Mouse (Mus musculus) bone marrow, adult 2 months (tissue): Measurements from ENCODE around the gene Gm17655. TPM values are rescaled to one million over a fixed set of nuclear protein-coding genes. Genes with fewer than 3 reads are reported as not detected.
A peak's percentile ranks its signal among the peaks of the same experiment; 100 is the strongest.
"Not testable (repeated sequence)": the region's sequence is repeated elsewhere in the genome, so short reads cannot be mapped to it uniquely, and the experiment has no call there.

Experiments
- H3K27ac ChIP-seq: fragments of 200-500 bp; 2 replicates; pipeline ENCODE4 v1.5.1; 2012; ENCODE audit warnings: low read depth, mild to moderate bottlenecking, control low read depth, inconsistent platforms, low read length; ENCODE audit not compliant: control insufficient read depth, poor library complexity, insufficient read depth
- H3K4me1 ChIP-seq: fragments of 200-500 bp; 2 replicates; pipeline ENCODE4 v1.6.1; 2011; ENCODE audit warnings: low read length; ENCODE audit not compliant: control insufficient read depth, insufficient read depth
- H3K4me3 ChIP-seq: fragments of 200-500 bp; replicated peaks from 2 replicates; pipeline ENCODE3; 2011; ENCODE audit warnings: mild to moderate bottlenecking, low read depth, low read length, control low read depth; ENCODE audit not compliant: control insufficient read depth
- CTCF ChIP-seq: fragments of 200-500 bp; IDR thresholded peaks from 2 replicates; pipeline ENCODE4 v1.5.1; 2011; ENCODE audit warnings: low read length, control low read depth; ENCODE audit not compliant: control insufficient read depth, insufficient read depth
- POLR2A ChIP-seq: fragments of 200-500 bp; IDR thresholded peaks from 2 replicates; pipeline ENCODE4 v1.6.1; 2011; ENCODE audit warnings: low read depth, mild to moderate bottlenecking, control low read depth, low read length, borderline replicate concordance; ENCODE audit not compliant: control insufficient read depth
- WGBS: fragments of 180-500 bp; shearing (Covaris S2); methylation state at CpG from one replicate; pipeline ENCODE4 v1.1.7; 2018; 5-methylcytosine and 5-hydroxymethylcytosine counted together
- polyA plus RNA-seq: library from polyadenylated mRNA; stranded (reverse); fragments of >200 nt; gene quantifications from 2 replicates; pipeline ENCODE4 v1.2.4, GENCODE M21; 2011; ENCODE audit warnings: low replicate concordance; ENCODE audit not compliant: missing spikeins, insufficient read depth, insufficient read length

Gm17655 gene
- polyA plus RNA-seq: 0.54 TPM in 1 of 2 replicates, not detected in the other

DNA sequence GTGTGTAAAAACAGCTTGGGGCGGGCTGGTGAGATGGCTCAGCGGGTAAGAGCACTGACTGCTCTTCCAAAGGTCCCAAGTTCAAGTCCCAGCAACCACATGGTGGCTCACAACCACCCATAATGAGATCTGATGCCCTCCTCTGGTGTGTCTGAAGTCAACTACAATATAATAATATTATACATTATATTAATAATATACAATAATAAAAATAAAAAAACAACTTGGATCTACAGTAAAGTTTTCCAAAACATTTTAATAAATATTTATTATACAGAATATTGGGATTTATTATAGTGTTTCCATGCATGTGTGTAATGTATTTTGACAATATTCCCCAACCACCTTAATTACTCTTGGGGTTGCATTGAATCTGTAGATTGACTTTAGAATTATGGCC is at the start of gene Gm17655:
Gm17655 (minus strand) TSS at position 101 of the 400 bp plus-strand sequence.
- not testable (repeated sequence) for H3K4me3 ChIP-seq, H3K27ac ChIP-seq, H3K4me1 ChIP-seq
- 85% methylated on average over 2 of the region's 2 CpGs for whole genome bisulfite sequencing

DNA sequence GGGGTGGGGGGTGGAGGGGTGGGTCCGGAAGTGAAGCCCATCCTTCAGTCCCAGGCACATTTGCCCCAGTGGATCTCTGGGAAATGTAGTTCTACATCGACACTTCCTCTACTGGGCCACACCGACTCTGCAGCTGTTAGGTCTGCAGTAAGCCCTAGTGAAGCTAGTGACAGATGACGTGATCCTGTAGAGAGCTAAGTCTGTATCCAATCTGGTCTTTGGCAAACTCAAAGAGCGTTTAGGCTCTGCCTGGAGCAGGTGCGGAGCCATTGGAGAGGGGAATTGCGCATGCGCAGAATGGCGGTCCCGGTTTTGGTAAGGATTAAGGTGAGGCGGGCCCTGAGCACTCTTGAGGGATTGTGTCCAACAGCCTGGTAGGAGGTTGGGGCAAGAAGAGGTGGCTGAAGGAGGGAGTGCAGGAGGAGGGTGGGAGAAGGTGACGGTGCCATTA is 37.7 kb upstream of the Gm17655 start, which contains the start of gene Zfp605:
Zfp605 (plus strand) TSS at position 102 of the 451 bp plus-strand sequence.
- H3K4me1 ChIP-seq: no peaks in the 10 kb centered on the region; the same call in 1 of the 2 replicates
- 4% methylated on average over 12 of the region's 12 CpGs for whole genome bisulfite sequencing
- TF ChIP-seq CTCF (no peak), POLR2A (no peak)
- H3K27ac ChIP-seq: peak within 1 kb of the TSS; percentile 9; the same call in 1 of the 2 replicates
- H3K4me3 ChIP-seq: peak within 1 kb of the TSS; percentile 94

DNA sequence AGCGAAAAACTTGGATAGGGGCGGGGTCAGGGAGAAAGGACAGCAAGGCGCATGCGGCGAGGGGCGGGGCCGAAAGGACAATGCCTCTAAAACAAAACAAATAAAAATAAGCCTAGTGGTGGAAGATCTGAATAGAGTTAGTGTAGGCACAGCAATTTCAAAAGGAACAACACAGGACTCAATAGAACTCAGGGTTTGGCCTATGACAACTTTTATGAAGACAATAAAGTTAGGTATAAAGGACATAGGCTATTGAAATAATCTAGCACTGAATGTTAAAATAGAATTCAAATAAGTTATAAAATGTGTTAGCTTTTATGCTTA is 36.0 kb upstream of the Gm17655 start:
- no peaks in the 10 kb centered on the region; the same call in 1 of the 2 replicates for H3K4me1 ChIP-seq
- 1% methylated on average over 7 of the region's 7 CpGs for WGBS

DNA sequence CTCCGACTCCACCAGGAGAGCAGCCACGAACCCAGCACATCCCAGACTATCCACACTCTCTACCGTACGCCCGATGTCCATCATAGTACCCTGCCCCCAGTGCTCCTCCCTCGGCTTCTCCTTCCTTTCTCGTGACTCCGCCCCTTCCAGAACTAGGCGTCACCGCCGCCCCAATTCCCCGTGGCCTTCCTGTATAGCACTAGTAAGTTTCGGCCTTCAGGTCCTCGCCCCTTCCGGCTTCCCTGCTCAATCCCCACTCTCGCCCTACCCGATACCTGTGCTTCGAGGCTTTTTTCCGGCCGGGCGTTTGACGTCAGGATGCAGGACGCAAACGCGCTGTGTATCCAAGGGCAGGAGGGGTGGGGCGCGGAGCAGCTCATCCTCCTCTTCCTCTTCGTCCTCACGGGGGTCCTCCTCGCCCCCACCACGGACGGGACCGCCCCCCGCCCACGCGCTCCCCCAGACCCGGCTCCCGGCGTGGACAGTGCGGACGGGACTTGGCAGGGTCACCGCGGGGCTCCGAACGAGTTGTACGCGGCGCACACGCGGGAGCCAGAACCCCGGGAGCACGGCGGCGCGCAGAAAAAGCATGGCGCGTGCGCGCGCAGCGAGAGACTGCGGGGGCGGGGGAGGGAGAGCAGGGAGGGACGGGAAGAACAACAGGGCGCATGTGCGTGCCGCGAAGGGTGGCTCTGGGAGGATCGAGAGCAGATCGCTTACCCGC is 35.4 kb upstream of the Gm17655 start, which contains the start of gene Gtpbp6:
Gtpbp6 (minus strand) TSS at position 617 of the 724 bp plus-strand sequence.
- Histone ChIP-seq H3K27ac (peak within 1 kb of the TSS; percentile 93), H3K4me1 (no peaks in the 10 kb centered on the region; the same call in none of the 2 replicates), H3K4me3 (peak within 1 kb of the TSS; percentile 97)
- under 1% methylated on average over 71 of the region's 71 CpGs for WGBS
- TF ChIP-seq CTCF (no peak), POLR2A (peak; percentile 46; the same call in 1 of the 2 replicates)

More for the DNA sequence above, 36.0 kb upstream of the Gm17655 start:
- Histone ChIP-seq H3K27ac (peak overlapping the region; percentile 93; the same call in 1 of the 2 replicates), H3K4me3 (peak overlapping the region; percentile 97)
- TF ChIP-seq POLR2A: no peak
- TF ChIP-seq CTCF: no peak

DNA sequence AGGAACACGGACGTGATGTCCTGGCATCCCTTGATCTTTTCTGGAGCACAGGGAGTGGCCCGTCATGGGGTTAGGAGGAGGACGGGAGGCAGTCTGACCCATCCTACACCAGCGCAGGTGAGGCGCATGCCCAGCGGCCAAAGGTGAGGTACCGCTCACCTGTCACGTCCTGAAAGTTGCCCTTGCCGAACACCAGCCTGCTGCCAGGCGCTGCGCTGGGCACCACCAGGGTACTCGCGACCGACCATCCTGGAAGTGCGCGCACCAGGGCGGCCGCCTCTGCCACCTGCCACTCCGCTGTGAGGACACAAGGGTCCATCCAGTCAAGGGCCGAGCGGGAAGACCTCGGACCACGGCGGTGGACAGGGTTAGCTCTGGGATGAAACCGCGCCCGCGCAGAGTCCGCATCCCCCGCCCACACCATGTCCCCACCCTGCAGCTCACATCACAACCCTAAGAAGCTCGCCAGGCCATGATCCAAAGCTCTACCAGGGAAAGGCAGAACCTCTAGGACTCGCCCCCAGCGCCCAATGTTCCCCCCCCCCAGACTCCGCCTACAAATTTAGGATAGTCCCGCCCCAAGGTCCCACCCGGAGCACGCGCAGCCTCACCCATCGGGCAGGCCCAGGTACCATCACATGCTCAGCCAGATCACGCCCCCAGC is 34.7 kb upstream of the Gm17655 start:
- Histone ChIP-seq H3K27ac (peak overlapping the region; percentile 93), H3K4me3 (peak overlapping the region; percentile 97), H3K4me1 (no peaks in the 10 kb centered on the region; the same call in none of the 2 replicates)
- 38% methylated on average over 41 of the region's 41 CpGs for WGBS
- TF ChIP-seq CTCF (no peak), POLR2A (0 out of 2 replicates have a peak, but pooled peaks have one; percentile 21)

DNA sequence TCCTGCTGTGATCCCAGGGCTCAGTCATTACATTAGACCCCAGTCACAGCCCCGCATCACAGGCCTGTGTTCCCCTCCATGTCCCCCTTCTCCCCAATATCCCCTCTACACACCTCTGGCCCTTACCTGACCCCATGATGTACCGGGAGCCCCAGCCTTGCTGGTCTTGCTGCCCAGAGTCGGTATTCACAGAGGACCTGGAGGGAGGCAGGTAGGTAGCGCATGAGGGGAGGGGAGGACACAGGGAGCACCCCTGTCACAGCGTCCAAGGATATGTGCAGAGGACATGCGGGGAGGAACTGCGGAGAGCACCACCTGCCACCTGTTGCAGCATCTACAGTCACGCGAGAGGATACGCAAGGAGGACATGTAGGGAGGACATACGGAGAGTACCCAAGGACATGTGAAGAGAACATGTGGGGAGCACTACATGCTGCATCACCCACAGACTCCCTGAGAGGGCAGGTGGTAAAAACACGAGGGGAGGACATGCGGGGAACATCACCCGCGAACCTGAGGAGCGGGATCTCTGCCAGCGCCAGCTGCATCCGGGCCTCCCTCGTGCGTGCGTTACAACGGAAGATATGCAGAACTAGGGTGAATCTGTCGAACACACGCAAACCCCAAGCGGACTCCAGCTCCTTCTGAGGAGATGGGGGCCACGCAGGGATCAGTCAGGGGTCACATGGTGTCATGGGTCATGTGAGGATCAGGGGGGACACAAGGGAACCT is 34.0 kb upstream of the Gm17655 start:
- TF ChIP-seq CTCF (no peak), POLR2A (no peak)
- WGBS: 96% methylated on average over 26 of the region's 26 CpGs
- no peak overlapping the region for H3K27ac ChIP-seq
- peak overlapping the region; percentile 97 for H3K4me3 ChIP-seq
- no peaks in the 10 kb centered on the region; the same call in none of the 2 replicates for H3K4me1 ChIP-seq

DNA sequence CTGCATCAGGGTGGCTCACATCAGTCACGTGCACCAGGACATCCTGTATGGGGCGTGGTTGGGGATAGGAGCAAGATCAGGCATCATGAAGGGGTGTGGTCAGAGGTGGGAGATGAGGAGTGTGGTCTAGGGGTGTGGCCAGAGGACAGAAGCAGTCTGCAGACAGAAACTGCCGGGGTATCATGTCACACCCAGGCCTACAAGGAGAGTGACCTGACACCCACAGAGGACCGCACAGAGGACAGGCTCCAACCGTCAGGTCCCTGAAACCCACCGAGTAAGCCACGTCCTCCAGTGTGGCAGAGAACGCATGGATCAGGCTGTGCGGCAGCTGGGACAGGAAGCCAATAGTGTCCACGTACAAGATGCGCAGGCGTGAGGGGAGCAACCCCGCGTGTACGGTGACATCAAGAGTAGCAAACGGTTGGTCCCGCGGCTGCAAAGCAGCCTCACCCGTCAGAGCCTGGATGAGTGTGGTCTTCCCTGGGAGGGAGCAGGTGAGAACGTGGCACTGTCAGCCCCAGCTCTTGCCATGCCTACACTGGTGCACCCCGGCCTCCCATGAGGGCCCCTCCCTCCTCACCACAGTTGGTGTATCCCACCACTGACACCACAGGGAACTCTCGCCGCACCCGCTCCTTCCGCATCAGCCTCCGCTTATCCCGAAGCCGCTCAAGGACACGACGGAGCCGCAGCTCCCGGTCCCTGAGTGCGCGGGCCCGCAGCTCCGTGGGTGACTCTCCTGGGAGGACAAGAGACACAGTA is 32.5 kb upstream of the Gm17655 start:
- Histone ChIP-seq H3K27ac (no peak overlapping the region), H3K4me1 (peaks cover 1% of the 10 kb centered on the region), H3K4me3 (no peak overlapping the region)
- WGBS: 92% methylated on average over 36 of the region's 36 CpGs
- TF ChIP-seq CTCF (no peak), POLR2A (0 out of 2 replicates have a peak, but pooled peaks have one; percentile 20)

DNA sequence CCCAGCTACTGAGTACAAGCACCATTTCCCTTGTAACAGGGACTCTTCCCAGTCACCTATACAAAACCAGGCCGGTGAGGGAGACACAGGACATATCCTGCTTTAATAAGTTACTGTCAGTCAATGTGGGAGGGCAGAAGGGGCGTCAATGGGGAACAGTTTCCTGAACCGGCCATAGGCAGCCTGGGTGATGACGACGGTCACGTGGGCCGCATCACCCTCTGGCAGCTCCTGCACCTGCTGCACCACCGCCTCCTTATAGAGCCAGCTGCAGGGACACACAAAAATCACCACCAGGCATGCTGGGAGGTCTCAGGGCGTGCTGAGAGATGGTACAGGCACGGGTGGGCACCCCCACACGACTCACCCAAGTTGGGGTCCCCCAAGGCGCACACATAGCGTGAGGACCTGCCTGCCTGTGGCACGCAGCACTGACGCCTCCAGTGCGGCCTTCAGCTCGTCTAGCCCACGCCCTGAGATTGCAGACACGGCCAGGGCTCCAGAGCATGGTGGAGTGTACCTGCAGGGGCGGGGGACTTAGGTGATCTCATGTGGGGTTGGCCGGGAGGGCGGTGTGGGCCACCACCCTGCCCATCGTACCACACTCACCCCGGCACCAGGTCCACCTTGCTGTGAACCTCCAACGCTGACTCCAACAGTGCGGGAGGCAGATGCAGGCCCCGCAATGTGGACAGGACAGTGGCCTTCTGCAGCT is 31.7 kb upstream of the Gm17655 start:
- no peak overlapping the region for H3K27ac ChIP-seq
- no peak for TF ChIP-seq CTCF
- no peak for TF ChIP-seq POLR2A
- peaks cover 1% of the 10 kb centered on the region for H3K4me1 ChIP-seq
- 90% methylated on average over 27 of the region's 27 CpGs for WGBS
- H3K4me3 ChIP-seq: no peak overlapping the region
